Mouse (Mus musculus): Measurements from ENCODE around the gene Cnbd2. TPM values are rescaled to one million over a fixed set of nuclear protein-coding genes. Genes with fewer than 3 reads are reported as not detected.

Gene Cnbd2
- polyA plus RNA-seq (2014; fragmentation: Nextera tagmentation; extraction: Ambion mirVana), result 5.8 and 8.0 TPM in 2 replicates

DNA sequence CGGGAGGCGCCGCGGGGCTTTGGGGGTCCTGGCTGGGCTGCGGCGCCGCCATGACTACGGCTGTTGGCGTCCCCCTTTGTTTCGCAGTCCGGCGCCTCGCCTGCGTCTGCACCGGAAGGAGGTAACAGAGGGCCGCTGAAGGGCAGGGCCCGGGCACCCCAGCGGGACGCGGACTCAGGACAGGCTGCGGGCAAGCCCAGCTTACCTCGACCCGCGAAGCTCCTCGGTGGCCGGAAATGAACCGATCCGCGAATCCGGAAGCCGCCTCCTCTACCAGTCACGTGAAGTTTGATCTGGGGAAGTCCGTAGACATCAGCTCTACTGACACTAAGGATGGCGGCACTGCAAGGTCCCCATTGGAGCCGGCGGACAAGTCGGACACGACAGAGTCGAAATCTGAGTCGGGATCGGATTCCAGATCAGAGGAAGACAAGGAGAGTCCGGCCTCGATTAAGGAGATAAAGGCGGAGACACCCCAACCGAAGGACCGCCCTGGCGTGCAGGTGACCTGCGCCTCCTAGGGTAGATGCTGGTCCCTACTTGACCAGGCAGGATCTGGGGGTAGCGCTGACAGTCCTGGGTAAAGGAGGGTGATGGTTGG lies at the start of gene Cnbd2, which contains the start of gene Scand1:
Cnbd2 (plus strand) TSS at position 3 of the 601 bp plus-strand sequence.
Scand1 (minus strand) TSS at position 408 of the 601 bp plus-strand sequence.
- Histone ChIP-seq H3K27ac (peak within 1 kb of the TSS; percentile 97), H3K4me3 (replicated peaks; ENCODE audit: low read length) (peak within 1 kb of the TSS; percentile 94), H3K4me1 (replicated peaks; ENCODE audit: control insufficient read depth, insufficient read depth, low read length) (peaks cover 13% of the 10 kb centered on the region; the same call in 1 of the 2 replicates), H3K9me3 (ENCODE audit: control insufficient read depth, low read length) (no peaks in the 10 kb centered on the region), H3K4me2 (replicated peaks) (peak within 1 kb of the TSS; percentile 86), H3K9ac (peak within 1 kb of the TSS; percentile 97), H3K36me3 (replicated peaks; ENCODE audit: control insufficient read depth, insufficient read depth) (peaks cover 16% of the 10 kb centered on the region; the same call in 1 of the 2 replicates), H3K27me3 (ENCODE audit: control insufficient read depth, insufficient read depth, low read length) (no peaks in the 10 kb centered on the region)
- peak; percentile 92 for ATAC-seq (ENCODE audit: low FRiP score)
- peak; percentile 81 for DNase-seq (ENCODE audit: low spot score)
- WGBS, result under 1% methylated on average over 49 of the region's 49 CpGs

DNA sequence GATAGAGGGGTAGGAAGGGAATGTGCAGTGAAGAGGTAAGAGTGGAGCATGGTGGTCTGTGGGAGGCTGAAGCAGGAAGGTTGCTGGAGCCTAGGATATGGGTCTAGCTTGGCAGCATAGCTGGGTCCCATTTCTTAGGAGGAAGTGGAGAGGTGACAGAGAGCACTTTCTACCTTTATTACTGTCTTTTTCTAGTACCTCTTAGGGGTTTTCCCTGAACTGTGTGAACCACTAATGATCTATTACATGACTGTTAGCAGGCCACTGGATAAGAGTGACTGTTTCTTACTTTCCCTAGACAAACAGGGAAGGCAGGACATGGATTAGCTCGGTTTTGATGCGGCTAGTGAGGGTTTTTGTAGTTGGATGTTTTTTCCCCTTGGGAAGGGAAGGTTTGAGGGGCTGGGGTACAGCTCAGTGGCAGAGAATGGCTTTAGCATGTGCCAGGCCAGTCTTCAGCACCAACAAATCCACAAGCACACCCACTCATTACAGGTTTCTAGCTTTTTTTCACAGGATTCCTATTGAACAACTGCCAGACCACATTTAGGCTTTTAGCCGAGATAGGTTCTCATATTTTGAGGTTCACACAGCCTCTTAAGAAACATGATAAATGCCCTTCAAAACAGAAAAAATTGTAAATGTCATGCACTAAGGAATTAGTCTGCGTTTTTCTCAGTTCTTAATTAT lies 48.8 kb upstream of the Cnbd2 start:
- H3K27ac ChIP-seq, result no peak overlapping the region
- DNase-seq (ENCODE audit: low spot score), result no peak
- H3K4me3 ChIP-seq (replicated peaks; ENCODE audit: low read length), result no peak overlapping the region
- no peak overlapping the region for H3K4me2 ChIP-seq (replicated peaks)
- ATAC-seq (ENCODE audit: low FRiP score), result no peak
- WGBS, result 93% methylated on average over 4 of the region's 4 CpGs
- H3K9me3 ChIP-seq (ENCODE audit: control insufficient read depth, low read length), result no peaks in the 10 kb centered on the region
- H3K27me3 ChIP-seq (ENCODE audit: control insufficient read depth, insufficient read depth, low read length), result no peaks in the 10 kb centered on the region
- H3K9ac ChIP-seq, result no peak overlapping the region
- H3K4me1 ChIP-seq (replicated peaks; ENCODE audit: control insufficient read depth, insufficient read depth, low read length), result no peaks in the 10 kb centered on the region
- H3K36me3 ChIP-seq (replicated peaks; ENCODE audit: control insufficient read depth, insufficient read depth), result peaks cover 55% of the 10 kb centered on the region

DNA sequence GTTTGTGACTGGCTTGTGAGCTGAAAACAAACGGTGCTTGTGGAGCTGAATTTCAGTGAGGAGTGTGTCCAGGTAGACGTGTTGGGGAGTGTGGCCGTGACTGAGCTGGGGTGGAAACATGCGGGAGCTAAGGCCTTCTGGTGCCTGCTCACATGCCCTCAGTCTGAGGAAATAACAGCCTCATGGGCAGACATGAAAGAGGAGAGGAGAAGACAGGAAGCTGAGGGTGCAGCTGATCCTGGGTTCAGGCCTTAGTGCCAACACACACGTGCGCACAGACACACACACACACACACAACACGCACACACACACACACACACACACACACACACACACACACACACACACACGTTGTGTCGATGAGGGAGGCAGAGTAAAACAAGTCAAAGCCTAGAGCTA lies 44.5 kb upstream of the Cnbd2 start:
- WGBS, result 97% methylated on average over 8 of the region's 9 CpGs
- no peak overlapping the region for H3K4me3 ChIP-seq (replicated peaks; ENCODE audit: low read length)
- no peak overlapping the region for H3K4me2 ChIP-seq (replicated peaks)
- no peaks in the 10 kb centered on the region for H3K9me3 ChIP-seq (ENCODE audit: control insufficient read depth, low read length)
- H3K9ac ChIP-seq, result no peak overlapping the region
- H3K27me3 ChIP-seq (ENCODE audit: control insufficient read depth, insufficient read depth, low read length), result no peaks in the 10 kb centered on the region
- H3K4me1 ChIP-seq (replicated peaks; ENCODE audit: control insufficient read depth, insufficient read depth, low read length), result no peaks in the 10 kb centered on the region
- DNase-seq (ENCODE audit: low spot score) (no peak), ATAC-seq (ENCODE audit: low FRiP score) (no peak)
- no peak overlapping the region for H3K27ac ChIP-seq
- peaks cover 45% of the 10 kb centered on the region for H3K36me3 ChIP-seq (replicated peaks; ENCODE audit: control insufficient read depth, insufficient read depth)

DNA sequence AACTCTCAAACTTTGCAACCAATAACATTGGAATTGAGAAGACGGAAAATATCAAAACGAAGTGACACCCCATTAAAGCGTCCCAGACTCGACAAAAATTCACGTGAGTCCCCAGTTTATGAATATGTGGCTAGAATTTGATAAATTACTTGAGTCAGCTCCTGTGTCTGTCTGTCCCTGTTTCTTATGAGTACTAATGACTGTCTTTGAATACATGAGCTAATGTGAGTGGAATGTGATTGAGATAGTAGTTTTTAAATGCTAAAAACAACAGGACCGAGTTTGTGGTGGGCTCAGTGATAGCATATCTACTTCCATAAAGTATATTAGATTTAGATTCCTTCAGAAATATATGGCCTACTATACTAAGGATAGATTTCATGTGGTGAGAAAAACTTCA lies 39.5 kb upstream of the Cnbd2 start:
- H3K9ac ChIP-seq, result no peak overlapping the region

GRCm38 (mm10) chr2:156278226-156279017 lies 33.7 kb upstream of the Cnbd2 start:
- DNase-seq (ENCODE audit: low spot score) (peak; percentile 83), ATAC-seq (ENCODE audit: low FRiP score) (peak; percentile 74; the same call in 1 of the 2 replicates)
- H3K4me2 ChIP-seq (replicated peaks), result no peak overlapping the region
- peak overlapping the region; percentile 45; the same call in 1 of the 2 replicates for H3K27ac ChIP-seq
- WGBS, result 66% methylated on average over 4 of the region's 4 CpGs
- no peak overlapping the region for H3K9ac ChIP-seq
- H3K27me3 ChIP-seq (ENCODE audit: control insufficient read depth, insufficient read depth, low read length), result no peaks in the 10 kb centered on the region
- peaks cover 30% of the 10 kb centered on the region for H3K36me3 ChIP-seq (replicated peaks; ENCODE audit: control insufficient read depth, insufficient read depth)
- H3K9me3 ChIP-seq (ENCODE audit: control insufficient read depth, low read length), result no peaks in the 10 kb centered on the region
- no peak overlapping the region for H3K4me3 ChIP-seq (replicated peaks; ENCODE audit: low read length)
- no peaks in the 10 kb centered on the region for H3K4me1 ChIP-seq (replicated peaks; ENCODE audit: control insufficient read depth, insufficient read depth, low read length)

More for the DNA sequence above, 39.5 kb upstream of the Cnbd2 start:
- Histone ChIP-seq H3K4me3 (replicated peaks; ENCODE audit: low read length) (no peak overlapping the region), H3K4me2 (replicated peaks) (no peak overlapping the region), H3K27me3 (ENCODE audit: control insufficient read depth, insufficient read depth, low read length) (no peaks in the 10 kb centered on the region), H3K4me1 (replicated peaks; ENCODE audit: control insufficient read depth, insufficient read depth, low read length) (no peaks in the 10 kb centered on the region), H3K27ac (no peak overlapping the region), H3K36me3 (replicated peaks; ENCODE audit: control insufficient read depth, insufficient read depth) (peaks cover 45% of the 10 kb centered on the region), H3K9me3 (ENCODE audit: control insufficient read depth, low read length) (no peaks in the 10 kb centered on the region)
- 94% methylated on average over 6 of the region's 6 CpGs for WGBS
- no peak for DNase-seq (ENCODE audit: low spot score)
- ATAC-seq (ENCODE audit: low FRiP score), result no peak

- ATAC-seq (ENCODE audit: low FRiP score), result no peak
- H3K4me3 ChIP-seq (replicated peaks; ENCODE audit: low read length), result no peak overlapping the region
- H3K36me3 ChIP-seq (replicated peaks; ENCODE audit: control insufficient read depth, insufficient read depth), result peaks cover 18% of the 10 kb centered on the region; the same call in 1 of the 2 replicates
- no peak overlapping the region for H3K9ac ChIP-seq
- WGBS, result 87% methylated on average over 4 of the region's 4 CpGs
- H3K27me3 ChIP-seq (ENCODE audit: control insufficient read depth, insufficient read depth, low read length), result no peaks in the 10 kb centered on the region
- no peak overlapping the region for H3K4me2 ChIP-seq (replicated peaks)
- DNase-seq (ENCODE audit: low spot score), result no peak
- no peak overlapping the region for H3K27ac ChIP-seq
- H3K9me3 ChIP-seq (ENCODE audit: control insufficient read depth, low read length), result no peaks in the 10 kb centered on the region
- no peaks in the 10 kb centered on the region for H3K4me1 ChIP-seq (replicated peaks; ENCODE audit: control insufficient read depth, insufficient read depth, low read length)
Measured at GRCm38 (mm10) chr2:156281227-156281626, 30.9 kb upstream of the Cnbd2 start.

DNA sequence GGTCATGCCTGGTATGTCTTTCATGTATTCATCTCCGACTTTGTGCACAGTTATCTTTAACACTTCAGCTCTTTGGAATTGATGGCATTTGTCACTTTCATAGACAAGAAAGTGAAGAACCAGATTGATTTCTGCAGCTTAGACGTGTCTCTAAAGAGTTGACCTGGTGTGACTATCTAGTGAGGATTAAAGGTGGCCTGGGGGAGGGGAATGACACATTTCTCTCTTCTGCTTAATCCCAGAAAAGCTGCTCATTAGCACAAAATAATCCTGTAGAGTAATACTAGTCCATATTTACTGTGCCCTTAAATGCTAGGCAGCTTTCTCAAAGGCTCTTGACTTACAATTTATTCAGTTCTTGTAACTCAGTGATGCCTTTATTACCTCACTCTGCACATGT lies 26.9 kb upstream of the Cnbd2 start:
- H3K36me3 ChIP-seq (replicated peaks; ENCODE audit: control insufficient read depth, insufficient read depth), result peaks cover 37% of the 10 kb centered on the region; the same call in 1 of the 2 replicates
- no peak for DNase-seq (ENCODE audit: low spot score)
- no peak overlapping the region for H3K9ac ChIP-seq

GRCm38 (mm10) chr2:156286733-156287132 lies 25.4 kb upstream of the Cnbd2 start:
- H3K9me3 ChIP-seq (ENCODE audit: control insufficient read depth, low read length), result no peaks in the 10 kb centered on the region
- H3K27ac ChIP-seq, result no peak overlapping the region
- H3K9ac ChIP-seq, result no peak overlapping the region
- 99% methylated on average over 4 of the region's 4 CpGs for WGBS
- no peak for DNase-seq (ENCODE audit: low spot score)
- no peak overlapping the region for H3K4me3 ChIP-seq (replicated peaks; ENCODE audit: low read length)
- no peak for ATAC-seq (ENCODE audit: low FRiP score)
- H3K4me2 ChIP-seq (replicated peaks), result no peak overlapping the region
- no peaks in the 10 kb centered on the region for H3K27me3 ChIP-seq (ENCODE audit: control insufficient read depth, insufficient read depth, low read length)
- H3K4me1 ChIP-seq (replicated peaks; ENCODE audit: control insufficient read depth, insufficient read depth, low read length), result no peaks in the 10 kb centered on the region
- H3K36me3 ChIP-seq (replicated peaks; ENCODE audit: control insufficient read depth, insufficient read depth), result peaks cover 42% of the 10 kb centered on the region

More for the DNA sequence above, 26.9 kb upstream of the Cnbd2 start:
- Histone ChIP-seq H3K9me3 (ENCODE audit: control insufficient read depth, low read length) (no peaks in the 10 kb centered on the region), H3K4me2 (replicated peaks) (no peak overlapping the region), H3K27ac (no peak overlapping the region), H3K4me3 (replicated peaks; ENCODE audit: low read length) (no peak overlapping the region), H3K4me1 (replicated peaks; ENCODE audit: control insufficient read depth, insufficient read depth, low read length) (no peaks in the 10 kb centered on the region), H3K27me3 (ENCODE audit: control insufficient read depth, insufficient read depth, low read length) (no peaks in the 10 kb centered on the region)
- no peak for ATAC-seq (ENCODE audit: low FRiP score)
- 82% methylated on average over 2 of the region's 2 CpGs for whole genome bisulfite sequencing

GRCm38 (mm10) chr2:156288222-156288621 lies 23.9 kb upstream of the Cnbd2 start:
- DNase-seq (ENCODE audit: low spot score), result no peak
- H3K4me1 ChIP-seq (replicated peaks; ENCODE audit: control insufficient read depth, insufficient read depth, low read length), result no peaks in the 10 kb centered on the region
- peaks cover 46% of the 10 kb centered on the region for H3K36me3 ChIP-seq (replicated peaks; ENCODE audit: control insufficient read depth, insufficient read depth)
- H3K4me2 ChIP-seq (replicated peaks), result no peak overlapping the region
- 88% methylated on average over 2 of the region's 2 CpGs for WGBS
- H3K4me3 ChIP-seq (replicated peaks; ENCODE audit: low read length), result no peak overlapping the region
- H3K27me3 ChIP-seq (ENCODE audit: control insufficient read depth, insufficient read depth, low read length), result no peaks in the 10 kb centered on the region
- ATAC-seq (ENCODE audit: low FRiP score), result no peak
- no peak overlapping the region for H3K27ac ChIP-seq
- H3K9me3 ChIP-seq (ENCODE audit: control insufficient read depth, low read length), result no peaks in the 10 kb centered on the region
- no peak overlapping the region for H3K9ac ChIP-seq

Data from hindbrain, embryonic 14.5 days (tissue).